Mouse (Mus musculus): ENCODE data around the gene Cyb5b. TPM values are rescaled to one million over a fixed set of nuclear protein-coding genes. Genes with fewer than 3 reads are reported as not detected.

Cyb5b gene
- total RNA-seq, 2 experiments from 2014 or later, result 93.9 to 105 TPM

DNA sequence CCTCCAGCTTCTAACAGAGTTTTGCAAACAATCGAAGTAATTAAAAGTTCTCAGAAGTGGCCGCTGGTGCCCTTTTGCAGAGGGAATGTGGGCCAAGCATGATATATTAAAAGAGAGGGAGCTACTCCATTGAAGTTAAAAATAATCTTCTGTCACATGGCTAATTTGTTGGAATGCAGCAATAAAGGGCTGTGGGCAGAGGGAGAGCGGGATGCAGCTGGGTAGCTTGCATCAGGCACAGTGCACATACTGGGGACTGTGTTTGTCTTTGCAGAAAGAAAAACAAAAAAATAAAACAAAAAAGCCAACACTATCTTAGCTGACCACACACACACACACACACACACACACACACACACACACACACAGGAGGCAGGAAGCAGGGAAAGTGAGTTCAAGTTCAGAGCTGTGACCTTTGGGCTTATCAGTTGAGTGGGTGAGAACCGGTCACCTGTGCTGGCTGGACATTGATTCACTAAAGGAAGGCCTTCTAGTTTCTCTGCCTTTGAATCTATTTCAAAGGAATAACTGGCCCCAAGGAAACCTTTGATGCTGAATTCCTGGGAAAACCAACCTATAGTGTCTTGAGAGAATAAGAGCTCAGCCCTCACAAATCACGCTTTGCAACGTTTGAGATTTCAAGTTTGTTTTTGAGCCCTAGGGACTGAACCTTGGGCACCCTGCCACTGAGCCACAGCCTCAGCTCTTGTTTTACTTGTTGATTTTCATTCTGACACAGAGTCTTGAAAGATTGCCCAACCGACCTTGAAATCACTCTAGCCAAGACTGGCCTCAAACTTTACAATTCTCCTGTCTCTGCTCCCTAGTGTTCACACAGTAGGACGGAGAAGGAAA, 21.0 kb upstream of the Cyb5b start:
- no peak for DNase-seq (ENCODE audit: extremely low spot score in 1 of 2, low spot score in 1 of 2)

GRCm38 (mm10) chr8:107130028-107130427, 20.4 kb upstream of the Cyb5b start:
- no peak for DNase-seq (ENCODE audit: extremely low spot score in 1 of 2, low spot score in 1 of 2)

DNA sequence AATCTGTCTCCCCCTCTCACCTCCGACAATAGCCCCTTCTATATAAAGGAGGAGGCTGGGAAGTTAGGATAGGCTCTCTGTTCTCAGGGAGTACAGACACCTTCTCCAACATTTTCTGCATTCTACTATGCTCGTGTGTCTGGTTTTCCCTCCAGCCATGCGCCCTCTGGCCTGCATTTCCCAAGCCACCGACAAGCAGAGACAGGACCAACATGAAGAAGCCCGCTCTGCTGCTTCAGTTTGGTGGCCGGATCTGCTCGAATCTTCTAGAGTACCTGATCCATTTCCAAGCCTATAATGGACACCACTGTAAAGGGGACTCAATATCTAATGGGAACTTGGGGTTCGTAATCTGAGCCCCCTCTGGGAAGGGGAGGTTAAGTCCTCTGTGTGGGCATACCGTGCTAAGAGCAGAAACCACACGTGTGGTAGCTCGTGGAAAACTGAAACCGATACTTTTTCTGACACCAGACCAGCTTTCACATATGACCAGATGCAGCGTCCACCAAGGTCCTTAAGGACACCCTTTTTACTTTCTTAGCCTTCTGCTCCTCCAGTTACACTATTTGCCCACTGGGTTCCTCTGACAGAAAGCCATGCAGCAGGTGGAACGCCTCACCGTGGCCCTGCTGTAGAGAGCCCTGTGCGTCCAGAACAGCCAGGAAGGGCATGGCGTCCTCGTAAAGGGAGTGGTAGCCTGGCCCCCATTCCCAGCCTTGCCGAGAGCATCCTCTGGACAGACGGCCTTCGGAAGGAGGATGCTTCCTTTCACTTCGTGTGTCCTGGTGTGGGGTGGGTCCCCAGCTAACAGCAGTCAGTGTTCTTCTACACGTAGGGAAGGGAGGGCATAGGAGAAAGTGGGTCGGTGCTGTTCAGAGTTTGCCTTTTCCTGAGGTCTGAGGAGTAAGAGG, 17.6 kb upstream of the Cyb5b start:
- DNase-seq (ENCODE audit: extremely low spot score in 1 of 2, low spot score in 1 of 2), result no peak

GRCm38 (mm10) chr8:107133881-107134280, 16.6 kb upstream of the Cyb5b start:
- DNase-seq (ENCODE audit: extremely low spot score in 1 of 2, low spot score in 1 of 2), result no peak

GRCm38 (mm10) chr8:107136003-107136612, 14.3 kb upstream of the Cyb5b start:
- DNase-seq (ENCODE audit: extremely low spot score in 1 of 2, low spot score in 1 of 2), result no peak

- DNase-seq (ENCODE audit: extremely low spot score in 1 of 2, low spot score in 1 of 2), result no peak
Measured at GRCm38 (mm10) chr8:107137591-107137990, 12.8 kb upstream of the Cyb5b start.

GRCm38 (mm10) chr8:107138338-107138737, 12.1 kb upstream of the Cyb5b start:
- no peak for DNase-seq (ENCODE audit: extremely low spot score in 1 of 2, low spot score in 1 of 2)

GRCm38 (mm10) chr8:107139704-107140470, 10.6 kb upstream of the Cyb5b start:
- no peak for DNase-seq (ENCODE audit: extremely low spot score in 1 of 2, low spot score in 1 of 2)

DNA sequence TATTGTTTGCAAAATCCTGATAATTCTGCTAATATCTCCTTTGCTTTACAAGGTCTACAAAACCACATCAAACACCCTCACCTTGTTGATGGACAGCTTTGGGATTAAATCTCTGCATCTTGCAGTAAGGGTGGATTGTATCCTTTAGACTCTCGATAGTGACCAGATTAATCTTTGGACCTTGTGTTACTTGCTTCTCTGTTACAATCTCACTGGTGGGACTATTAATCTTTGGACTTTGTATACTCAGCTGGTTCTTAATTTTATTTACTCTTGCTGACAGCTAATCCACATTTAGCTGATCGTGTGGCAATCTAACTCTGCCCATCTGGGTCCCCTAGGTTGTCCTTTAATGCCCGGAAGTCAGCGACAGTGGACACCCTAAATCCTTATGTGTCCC, 7.9 kb upstream of the Cyb5b start:
- DNase-seq (ENCODE audit: extremely low spot score in 1 of 2, low spot score in 1 of 2), result no peak

DNA sequence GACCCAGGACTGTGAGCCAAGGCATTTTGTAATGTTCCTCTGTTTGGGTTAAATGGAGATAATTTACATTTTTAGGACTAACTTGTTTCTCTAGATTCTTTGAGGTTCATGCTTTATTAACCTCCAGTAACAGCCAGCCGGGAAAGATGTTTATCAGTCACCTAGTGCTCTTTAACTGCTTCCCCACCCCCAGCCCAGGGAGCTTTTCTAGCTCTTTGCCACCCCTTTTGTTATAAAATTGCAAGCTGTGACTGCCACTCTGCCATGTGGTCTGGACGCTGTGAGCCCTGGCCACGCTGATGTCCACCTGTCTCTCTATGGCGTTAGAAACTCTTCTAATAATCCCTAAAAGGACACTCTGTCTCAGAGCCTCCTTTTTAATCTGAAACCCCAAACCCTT, 6.9 kb upstream of the Cyb5b start:
- no peak for DNase-seq (ENCODE audit: extremely low spot score in 1 of 2, low spot score in 1 of 2)

- DNase-seq (ENCODE audit: extremely low spot score in 1 of 2, low spot score in 1 of 2), result no peak
Measured at GRCm38 (mm10) chr8:107146186-107146585, 4.3 kb upstream of the Cyb5b start.

DNA sequence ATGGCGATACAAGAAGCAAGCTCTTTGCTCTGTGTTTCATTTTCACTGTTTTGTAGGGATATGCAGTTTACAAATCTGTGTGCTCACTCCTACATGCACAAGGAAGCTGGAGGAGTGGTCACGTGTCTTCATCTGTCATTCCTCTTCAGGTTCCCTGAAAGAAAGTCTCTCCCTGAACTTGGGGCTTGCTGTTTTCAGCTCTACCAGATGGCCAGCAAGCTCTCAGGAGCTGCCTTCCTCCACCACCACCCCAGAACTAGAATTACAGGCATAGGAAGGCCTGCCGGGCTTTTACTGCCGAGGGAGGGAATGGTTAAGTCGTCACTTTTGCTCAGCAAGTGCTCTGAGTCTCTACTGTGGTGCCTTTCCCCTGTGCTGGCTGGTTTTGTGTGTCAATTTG, 1.6 kb upstream of the Cyb5b start:
- no peak for DNase-seq (ENCODE audit: extremely low spot score in 1 of 2, low spot score in 1 of 2)

GRCm38 (mm10) chr8:107150057-107150403, 410 bp upstream of the Cyb5b start:
- DNase-seq (ENCODE audit: extremely low spot score in 1 of 2, low spot score in 1 of 2), result no peak

GRCm38 (mm10) chr8:107151212-107151920, 926 bp downstream of the Cyb5b start:
- no peak for DNase-seq (ENCODE audit: extremely low spot score in 1 of 2, low spot score in 1 of 2)

GRCm38 (mm10) chr8:107153326-107154210, 3.1 kb downstream of the Cyb5b start:
- DNase-seq (ENCODE audit: extremely low spot score in 1 of 2, low spot score in 1 of 2), result no peak

GRCm38 (mm10) chr8:107156816-107157215, 6.4 kb downstream of the Cyb5b start:
- no peak for DNase-seq (ENCODE audit: extremely low spot score in 1 of 2, low spot score in 1 of 2)

DNA sequence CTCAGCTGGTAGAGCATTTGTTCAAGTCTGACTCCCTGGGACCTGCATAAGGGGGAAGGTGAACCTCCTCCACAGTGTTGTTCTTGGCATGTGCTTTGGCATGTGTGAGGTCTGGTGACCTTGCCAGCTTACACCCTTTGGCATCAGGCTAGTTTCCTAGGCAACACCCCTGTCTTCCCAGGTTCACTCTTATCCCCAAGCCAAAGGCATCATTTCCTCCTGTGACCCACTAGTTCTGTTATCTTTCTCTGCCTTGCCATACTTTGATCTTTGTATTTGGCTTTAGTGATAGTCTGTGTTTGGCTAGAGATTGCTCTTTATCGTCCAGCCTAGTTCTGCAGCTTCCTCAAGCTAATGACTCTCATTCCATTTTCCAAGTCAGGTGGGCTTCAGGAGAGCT, 7.4 kb downstream of the Cyb5b start:
- no peak for DNase-seq (ENCODE audit: extremely low spot score in 1 of 2, low spot score in 1 of 2)

GRCm38 (mm10) chr8:107158890-107159289, 8.4 kb downstream of the Cyb5b start:
- no peak for DNase-seq (ENCODE audit: extremely low spot score in 1 of 2, low spot score in 1 of 2)

Data from layer of hippocampus, postnatal 25 days (tissue).